Mouse (Mus musculus): ENCODE data around the gene Klf12.

DNA sequence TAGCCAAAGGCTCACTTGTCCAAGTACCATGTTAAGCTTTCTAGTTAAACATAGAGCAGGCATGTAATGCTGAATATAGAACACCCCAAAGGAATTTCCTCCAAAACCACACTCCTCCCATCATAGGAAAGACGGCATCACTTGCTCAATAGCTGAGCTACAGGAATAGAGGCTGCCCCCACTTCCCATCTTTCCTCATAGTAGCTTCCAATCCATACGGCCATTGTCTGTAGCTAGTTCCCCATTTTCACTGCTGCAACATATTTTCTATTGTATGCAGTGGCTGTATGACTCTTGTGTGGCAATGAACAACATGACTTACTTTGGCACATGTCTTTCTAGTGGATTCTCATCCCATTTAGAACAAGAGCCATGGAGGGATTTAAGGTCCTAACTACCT lies 267.3 kb downstream of the Klf12 start:
- TF ChIP-seq POLR2A (IDR thresholded peaks at IDR 0.05; ENCODE audit: borderline replicate concordance, control insufficient read depth, low read depth, low read length): no peak
- no peak for TF ChIP-seq CTCF (IDR thresholded peaks at IDR 0.05; ENCODE audit: control insufficient read depth, insufficient read depth, low read length)
